Mouse (Mus musculus): Measurements from ENCODE around the gene Sarm1. TPM values are rescaled to one million over a fixed set of nuclear protein-coding genes. Genes with fewer than 3 reads are reported as not detected.
"Not testable (repeated sequence)": the region's sequence is repeated elsewhere in the genome, so short reads cannot be mapped to it uniquely, and the experiment has no call there.

Gene Sarm1
- polyA plus RNA-seq, 1 experiment from 2014 or later = 4.0 TPM

DNA sequence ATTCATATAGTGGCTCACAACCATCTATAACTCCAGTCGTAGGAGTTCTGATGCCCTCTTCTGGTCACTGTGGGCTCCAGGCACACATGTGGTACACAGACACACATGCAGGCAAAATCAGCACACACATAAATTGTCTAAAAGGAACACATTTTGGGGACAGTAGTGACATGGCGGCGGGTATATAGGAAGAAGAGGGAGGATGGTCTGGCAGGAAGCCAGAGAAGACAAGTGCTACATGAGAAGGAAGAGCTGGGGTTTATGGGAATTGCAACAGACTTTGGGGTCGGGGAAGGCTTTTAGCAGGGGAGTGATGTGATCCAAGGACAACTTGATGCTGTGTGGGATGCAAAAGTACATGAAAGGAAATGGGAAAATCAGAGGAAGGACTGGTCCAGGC lies 37.0 kb upstream of the Sarm1 start:
- Histone ChIP-seq H3K4me1 (ENCODE audit: control insufficient read depth, insufficient read depth, low read length) (peaks cover 16% of the 10 kb centered on the region), H3K27me3 (replicated peaks; ENCODE audit: control insufficient read depth, insufficient read depth, low read length) (no peaks in the 10 kb centered on the region), H3K27ac (replicated peaks; ENCODE audit: low read depth, low read length) (no peak overlapping the region), H3K4me3 (ENCODE audit: low read depth, low read length) (peak overlapping the region; percentile 73), H3K36me3 (ENCODE audit: control insufficient read depth, insufficient read depth, low read length) (peaks cover 35% of the 10 kb centered on the region), H3K9me3 (ENCODE audit: control insufficient read depth, low read length) (no peaks in the 10 kb centered on the region), H3K4me2 (ENCODE audit: low read depth, low read length) (peak overlapping the region; percentile 75), H3K9ac (ENCODE audit: low read depth, low read length) (no peak overlapping the region)
- WGBS = 86% methylated on average over 4 of the region's 4 CpGs
- ATAC-seq (ENCODE audit: low read depth) = no peak
- no peak for DNase-seq (ENCODE audit: low spot score)

DNA sequence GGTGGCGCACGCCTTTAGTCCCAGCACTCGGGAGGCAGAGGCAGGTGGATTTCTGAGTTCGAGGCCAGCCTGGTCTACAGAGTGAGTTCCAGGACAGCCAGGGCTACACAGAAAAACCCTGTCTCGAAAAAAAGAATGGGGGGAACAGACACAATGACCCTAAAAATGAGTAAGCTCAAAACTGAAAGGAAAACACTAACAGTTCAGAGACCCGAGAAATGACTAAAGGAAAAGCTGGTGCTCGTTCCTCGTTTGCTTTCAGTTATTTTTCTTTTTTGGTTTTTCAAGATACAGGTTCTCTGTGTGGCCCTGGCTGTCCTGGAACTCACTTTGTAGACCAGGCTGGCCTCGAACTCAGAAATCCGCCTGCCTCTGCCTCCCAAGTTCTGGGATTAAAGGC lies 34.0 kb upstream of the Sarm1 start:
- ATAC-seq (ENCODE audit: low read depth); H3K27me3 ChIP-seq (replicated peaks; ENCODE audit: control insufficient read depth, insufficient read depth, low read length); H3K4me1 ChIP-seq (ENCODE audit: control insufficient read depth, insufficient read depth, low read length); DNase-seq (ENCODE audit: low spot score); H3K27ac ChIP-seq (replicated peaks; ENCODE audit: low read depth, low read length); H3K9ac ChIP-seq (ENCODE audit: low read depth, low read length); H3K4me2 ChIP-seq (ENCODE audit: low read depth, low read length); H3K9me3 ChIP-seq (ENCODE audit: control insufficient read depth, low read length); H3K4me3 ChIP-seq (ENCODE audit: low read depth, low read length): not testable (repeated sequence)
- 91% methylated on average over 10 of the region's 10 CpGs for whole genome bisulfite sequencing
- H3K36me3 ChIP-seq (ENCODE audit: control insufficient read depth, insufficient read depth, low read length) = peaks cover 49% of the 10 kb centered on the region

DNA sequence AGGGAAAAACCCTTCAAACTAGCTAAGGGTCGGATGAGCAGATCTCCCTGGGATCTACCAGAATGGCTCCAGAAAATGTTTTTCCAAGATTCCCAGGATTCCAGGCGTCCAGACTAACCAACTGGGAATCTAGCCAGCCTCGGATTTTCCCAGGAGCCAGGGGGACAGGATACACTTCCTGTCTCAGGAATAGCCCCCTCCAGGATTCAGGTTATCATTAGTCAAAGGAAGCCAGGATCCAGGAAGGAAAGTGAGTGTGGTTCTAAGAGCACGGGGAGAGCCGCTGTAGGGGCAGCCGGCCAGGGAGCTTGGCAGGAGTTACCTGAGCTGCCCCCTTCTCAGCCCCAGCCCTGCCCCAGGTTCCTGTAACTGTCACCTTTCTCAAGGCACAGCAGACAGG lies 33.5 kb upstream of the Sarm1 start:
- no peak overlapping the region for H3K9ac ChIP-seq (ENCODE audit: low read depth, low read length)
- WGBS = 59% methylated on average over 6 of the region's 6 CpGs
- H3K4me2 ChIP-seq (ENCODE audit: low read depth, low read length) = no peak overlapping the region
- H3K27me3 ChIP-seq (replicated peaks; ENCODE audit: control insufficient read depth, insufficient read depth, low read length) = no peaks in the 10 kb centered on the region
- H3K27ac ChIP-seq (replicated peaks; ENCODE audit: low read depth, low read length) = no peak overlapping the region; the same call in 1 of the 2 replicates
- ATAC-seq (ENCODE audit: low read depth) (no peak), DNase-seq (ENCODE audit: low spot score) (peak; percentile 46)
- H3K9me3 ChIP-seq (ENCODE audit: control insufficient read depth, low read length) = no peaks in the 10 kb centered on the region
- peaks cover 10% of the 10 kb centered on the region for H3K4me1 ChIP-seq (ENCODE audit: control insufficient read depth, insufficient read depth, low read length)
- peaks cover 54% of the 10 kb centered on the region for H3K36me3 ChIP-seq (ENCODE audit: control insufficient read depth, insufficient read depth, low read length)
- no peak overlapping the region for H3K4me3 ChIP-seq (ENCODE audit: low read depth, low read length)

DNA sequence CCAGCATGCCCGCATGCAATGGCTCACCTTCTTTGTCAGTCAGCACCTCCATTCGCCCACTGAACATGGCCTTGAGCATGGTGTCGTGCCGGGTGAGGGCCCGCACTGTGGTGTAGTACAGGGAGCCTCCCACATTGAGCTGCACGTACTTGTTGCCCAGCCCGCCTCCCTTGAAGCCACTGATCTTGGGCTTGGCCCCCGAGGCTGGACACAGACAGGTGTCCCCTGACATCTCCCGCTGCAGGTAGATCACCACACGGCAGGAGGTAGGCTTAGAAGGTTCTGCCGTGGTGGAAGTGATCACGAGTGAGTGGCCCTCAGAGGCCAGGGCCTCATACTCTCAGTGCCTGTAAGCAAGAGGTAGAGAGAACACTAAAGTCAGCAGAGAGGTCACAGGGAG lies 32.4 kb upstream of the Sarm1 start:
- H3K36me3 ChIP-seq (ENCODE audit: control insufficient read depth, insufficient read depth, low read length) = peaks cover 64% of the 10 kb centered on the region
- no peaks in the 10 kb centered on the region for H3K27me3 ChIP-seq (replicated peaks; ENCODE audit: control insufficient read depth, insufficient read depth, low read length)
- 95% methylated on average over 12 of the region's 12 CpGs for WGBS
- no peak overlapping the region for H3K4me3 ChIP-seq (ENCODE audit: low read depth, low read length)
- H3K4me2 ChIP-seq (ENCODE audit: low read depth, low read length) = no peak overlapping the region
- H3K4me1 ChIP-seq (ENCODE audit: control insufficient read depth, insufficient read depth, low read length) = peaks cover 8% of the 10 kb centered on the region
- no peak overlapping the region for H3K27ac ChIP-seq (replicated peaks; ENCODE audit: low read depth, low read length)
- DNase-seq (ENCODE audit: low spot score) (no peak), ATAC-seq (ENCODE audit: low read depth) (no peak)
- no peak overlapping the region for H3K9ac ChIP-seq (ENCODE audit: low read depth, low read length)
- H3K9me3 ChIP-seq (ENCODE audit: control insufficient read depth, low read length) = no peaks in the 10 kb centered on the region

DNA sequence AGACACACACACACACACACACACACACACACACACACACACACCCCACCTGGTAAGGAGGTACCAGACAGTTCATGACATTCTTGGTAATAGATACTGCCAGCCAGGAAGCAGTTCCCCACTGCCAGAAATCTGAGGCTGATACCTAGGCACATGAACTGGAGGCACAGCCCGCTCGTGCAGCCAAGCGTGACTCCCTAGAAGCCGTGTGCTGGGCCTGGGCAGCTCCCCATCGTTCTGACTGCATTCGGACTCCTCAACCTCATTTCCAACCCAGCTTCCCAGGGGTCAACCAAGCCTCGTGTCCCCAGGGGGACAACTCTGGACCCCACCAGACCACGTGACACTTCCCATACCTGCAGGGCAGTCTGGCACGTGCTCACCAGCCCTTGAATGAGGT lies 31.2 kb upstream of the Sarm1 start:
- no peaks in the 10 kb centered on the region for H3K9me3 ChIP-seq (ENCODE audit: control insufficient read depth, low read length)
- peaks cover 77% of the 10 kb centered on the region for H3K36me3 ChIP-seq (ENCODE audit: control insufficient read depth, insufficient read depth, low read length)
- H3K4me2 ChIP-seq (ENCODE audit: low read depth, low read length) = no peak overlapping the region
- no peak for ATAC-seq (ENCODE audit: low read depth)
- no peak overlapping the region for H3K4me3 ChIP-seq (ENCODE audit: low read depth, low read length)
- DNase-seq (ENCODE audit: low spot score) = no peak
- WGBS = 82% methylated on average over 9 of the region's 9 CpGs
- no peaks in the 10 kb centered on the region for H3K4me1 ChIP-seq (ENCODE audit: control insufficient read depth, insufficient read depth, low read length)
- no peak overlapping the region for H3K27ac ChIP-seq (replicated peaks; ENCODE audit: low read depth, low read length)
- H3K9ac ChIP-seq (ENCODE audit: low read depth, low read length) = no peak overlapping the region
- no peaks in the 10 kb centered on the region for H3K27me3 ChIP-seq (replicated peaks; ENCODE audit: control insufficient read depth, insufficient read depth, low read length)

DNA sequence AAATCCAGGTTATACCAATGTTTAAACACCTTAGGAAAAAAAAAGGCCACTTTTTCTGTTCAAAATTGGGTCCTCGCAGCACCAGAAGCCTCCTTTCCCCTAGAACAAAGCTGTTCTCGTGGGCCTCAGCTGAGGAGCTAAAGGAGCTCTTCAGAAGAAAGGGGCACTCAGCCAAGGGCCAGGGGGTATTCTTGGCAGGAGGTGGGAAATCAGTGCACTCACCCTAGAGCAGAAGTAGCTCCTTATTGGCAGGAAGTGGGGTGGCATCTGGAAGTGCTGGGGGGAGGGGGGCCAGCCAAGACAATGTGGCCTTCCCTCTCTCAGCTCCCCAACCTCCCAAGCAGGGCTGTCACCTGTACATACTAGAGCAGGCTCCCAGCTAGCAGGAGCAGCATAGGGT lies 27.3 kb upstream of the Sarm1 start:
- Histone ChIP-seq H3K27ac (replicated peaks; ENCODE audit: low read depth, low read length) (no peak overlapping the region), H3K36me3 (ENCODE audit: control insufficient read depth, insufficient read depth, low read length) (peaks cover 97% of the 10 kb centered on the region), H3K9me3 (ENCODE audit: control insufficient read depth, low read length) (no peaks in the 10 kb centered on the region), H3K4me1 (ENCODE audit: control insufficient read depth, insufficient read depth, low read length) (no peaks in the 10 kb centered on the region), H3K27me3 (replicated peaks; ENCODE audit: control insufficient read depth, insufficient read depth, low read length) (no peaks in the 10 kb centered on the region), H3K4me2 (ENCODE audit: low read depth, low read length) (no peak overlapping the region), H3K4me3 (ENCODE audit: low read depth, low read length) (no peak overlapping the region), H3K9ac (ENCODE audit: low read depth, low read length) (no peak overlapping the region)
- ATAC-seq (ENCODE audit: low read depth) (no peak), DNase-seq (ENCODE audit: low spot score) (no peak)
- 77% methylated on average over 2 of the region's 2 CpGs for WGBS

DNA sequence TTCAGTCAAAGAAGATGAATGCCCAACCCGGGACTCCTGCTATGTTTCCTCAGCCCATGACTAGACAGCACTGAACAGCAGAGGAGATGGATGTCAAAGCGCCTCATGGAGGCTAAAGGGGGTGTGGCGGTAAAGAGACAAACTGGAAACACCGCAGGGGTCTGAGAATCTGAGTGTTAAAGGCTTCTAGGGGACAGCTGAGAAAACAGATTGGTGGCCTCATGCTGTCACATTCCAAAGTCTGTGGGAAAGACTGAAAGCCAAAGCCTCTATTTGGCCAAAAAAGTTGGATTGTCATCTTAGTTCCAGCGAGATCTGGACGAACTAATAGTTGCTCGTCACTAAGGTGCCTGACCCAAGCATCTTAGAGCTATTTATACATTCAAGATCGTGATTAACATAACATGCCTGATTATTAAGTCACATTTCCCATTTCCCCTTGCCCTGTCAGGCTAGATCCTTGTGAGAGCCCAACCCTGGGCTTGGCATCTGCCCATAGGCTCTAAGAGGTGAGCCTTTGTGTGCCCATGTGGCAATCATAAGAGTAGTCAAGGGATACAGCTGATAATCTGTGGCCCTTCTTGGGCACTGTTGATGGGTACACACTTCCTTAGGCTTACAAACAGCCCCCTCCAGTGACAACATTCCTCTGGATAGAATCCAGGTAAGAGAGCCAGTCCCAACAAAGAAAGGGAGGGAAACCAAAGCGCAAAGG lies 25.8 kb upstream of the Sarm1 start:
- Histone ChIP-seq H3K4me3 (ENCODE audit: low read depth, low read length) (no peak overlapping the region), H3K27ac (replicated peaks; ENCODE audit: low read depth, low read length) (no peak overlapping the region), H3K36me3 (ENCODE audit: control insufficient read depth, insufficient read depth, low read length) (peaks cover 100% of the 10 kb centered on the region), H3K27me3 (replicated peaks; ENCODE audit: control insufficient read depth, insufficient read depth, low read length) (no peaks in the 10 kb centered on the region), H3K4me1 (ENCODE audit: control insufficient read depth, insufficient read depth, low read length) (no peaks in the 10 kb centered on the region), H3K9ac (ENCODE audit: low read depth, low read length) (no peak overlapping the region), H3K4me2 (ENCODE audit: low read depth, low read length) (no peak overlapping the region), H3K9me3 (ENCODE audit: control insufficient read depth, low read length) (no peaks in the 10 kb centered on the region)
- ATAC-seq (ENCODE audit: low read depth) (no peak), DNase-seq (ENCODE audit: low spot score) (no peak)
- 77% methylated on average over 9 of the region's 9 CpGs for WGBS

DNA sequence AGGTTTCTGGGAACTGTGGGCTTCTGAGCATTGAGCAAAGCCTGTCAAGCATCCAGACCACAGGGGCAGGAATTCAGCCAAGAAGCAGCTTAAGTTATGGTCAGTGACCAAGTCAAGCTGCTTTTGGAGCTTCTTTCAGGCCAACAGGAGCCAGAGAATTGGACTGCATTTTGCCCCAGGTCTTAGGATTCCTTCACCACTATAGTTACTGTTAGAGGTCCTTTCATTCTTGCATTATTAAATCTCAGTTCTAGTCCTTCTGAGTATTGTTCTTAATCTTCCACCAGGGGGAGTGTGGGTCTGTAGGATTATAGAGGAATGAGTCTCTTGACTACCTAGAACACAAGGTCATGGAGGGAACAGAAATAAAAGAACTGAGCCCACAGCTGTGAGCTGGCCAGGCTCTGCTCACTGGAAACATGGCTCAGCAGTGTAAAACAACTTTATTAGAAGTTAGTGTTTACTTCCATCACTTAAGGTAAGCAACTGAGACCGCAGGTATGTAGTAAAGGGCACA lies 25.0 kb upstream of the Sarm1 start:
- 73% methylated on average over 1 of the region's 1 CpGs for WGBS
- no peak overlapping the region for H3K27ac ChIP-seq (replicated peaks; ENCODE audit: low read depth, low read length)
- no peak overlapping the region for H3K4me2 ChIP-seq (ENCODE audit: low read depth, low read length)
- no peaks in the 10 kb centered on the region for H3K27me3 ChIP-seq (replicated peaks; ENCODE audit: control insufficient read depth, insufficient read depth, low read length)
- no peaks in the 10 kb centered on the region for H3K4me1 ChIP-seq (ENCODE audit: control insufficient read depth, insufficient read depth, low read length)
- DNase-seq (ENCODE audit: low spot score) (peak; percentile 27), ATAC-seq (ENCODE audit: low read depth) (no peak)
- H3K9ac ChIP-seq (ENCODE audit: low read depth, low read length) = no peak overlapping the region
- H3K36me3 ChIP-seq (ENCODE audit: control insufficient read depth, insufficient read depth, low read length) = peaks cover 100% of the 10 kb centered on the region
- H3K4me3 ChIP-seq (ENCODE audit: low read depth, low read length) = no peak overlapping the region
- no peaks in the 10 kb centered on the region for H3K9me3 ChIP-seq (ENCODE audit: control insufficient read depth, low read length)

DNA sequence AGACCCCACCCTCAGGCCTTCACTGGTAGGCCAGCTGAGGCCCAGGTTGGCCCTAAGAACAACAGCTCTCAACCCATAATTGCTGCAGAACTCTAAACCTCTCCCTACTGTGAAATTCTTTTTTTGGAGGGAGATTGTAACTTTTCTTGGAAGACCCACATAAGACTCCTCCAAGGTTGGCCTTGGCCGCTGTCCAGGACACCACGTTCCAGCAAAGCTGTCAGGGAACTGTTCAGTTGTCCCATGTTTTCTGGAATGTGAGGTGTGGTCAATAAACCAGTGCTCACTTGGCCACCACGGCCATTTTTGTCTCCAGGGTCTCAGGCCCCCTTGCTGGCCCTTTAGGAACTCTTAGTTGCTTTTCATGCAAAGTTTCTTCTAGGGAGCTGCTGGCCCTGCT lies 24.3 kb upstream of the Sarm1 start:
- ATAC-seq (ENCODE audit: low read depth) = no peak
- 92% methylated on average over 3 of the region's 3 CpGs for WGBS

More for the DNA sequence above, 24.3 kb upstream of the Sarm1 start:
- DNase-seq (ENCODE audit: low spot score) = no peak
- no peak overlapping the region for H3K9ac ChIP-seq (ENCODE audit: low read depth, low read length)
- no peak overlapping the region for H3K4me2 ChIP-seq (ENCODE audit: low read depth, low read length)
- H3K27me3 ChIP-seq (replicated peaks; ENCODE audit: control insufficient read depth, insufficient read depth, low read length) = no peaks in the 10 kb centered on the region
- H3K9me3 ChIP-seq (ENCODE audit: control insufficient read depth, low read length) = no peaks in the 10 kb centered on the region
- peaks cover 96% of the 10 kb centered on the region for H3K36me3 ChIP-seq (ENCODE audit: control insufficient read depth, insufficient read depth, low read length)
- no peak overlapping the region for H3K27ac ChIP-seq (replicated peaks; ENCODE audit: low read depth, low read length)
- no peaks in the 10 kb centered on the region for H3K4me1 ChIP-seq (ENCODE audit: control insufficient read depth, insufficient read depth, low read length)
- no peak overlapping the region for H3K4me3 ChIP-seq (ENCODE audit: low read depth, low read length)

Measured in embryonic facial prominence, embryonic 14.5 days (tissue).